Mouse (Mus musculus) stomach, postnatal 0 days (tissue): ENCODE results near the gene Zfp384. TPM values are rescaled to one million over a fixed set of nuclear protein-coding genes. Genes with fewer than 3 reads are reported as not detected.
A peak's percentile ranks its signal among the peaks of the same experiment; 100 is the strongest.

Experiments
- ATAC-seq: fragments of 200-750 bp; cut with Nextera tagmentation; 2 replicates; pipeline ENCODE4 v1.8.0; 2017; ENCODE audit not compliant: low FRiP score, low TSS enrichment
- DNase-seq: peaks from one replicate; pipeline ENCODE4 v3.0.0-alpha.2; 2016; ENCODE audit warnings: low spot score
- H3K27ac ChIP-seq: fragments of 300-500 bp; sonication (generic); replicated peaks from 2 replicates; pipeline ENCODE4 v1.5.1; 2014; ENCODE audit warnings: mild to moderate bottlenecking, control low read depth
- H3K27me3 ChIP-seq: fragments of 300-500 bp; sonication (generic); 2 replicates; pipeline ENCODE4 v1.6.1; 2014; ENCODE audit warnings: low read length; ENCODE audit not compliant: control insufficient read depth, insufficient read depth
- H3K36me3 ChIP-seq: fragments of 300-500 bp; sonication (generic); 2 replicates; pipeline ENCODE4 v1.6.1; 2014; ENCODE audit warnings: low read length, mixed read lengths; ENCODE audit not compliant: control insufficient read depth, insufficient read depth
- H3K4me1 ChIP-seq: fragments of 300-500 bp; sonication (generic); replicated peaks from 2 replicates; pipeline ENCODE4 v1.6.1; 2014; ENCODE audit warnings: antibody characterized with exemption; ENCODE audit not compliant: control insufficient read depth, insufficient read depth
- H3K4me2 ChIP-seq: fragments of 300-500 bp; sonication (generic); replicated peaks from 2 replicates; pipeline ENCODE4 v1.6.1; 2014; ENCODE audit warnings: low read depth, mild to moderate bottlenecking, control low read depth, moderate library complexity
- H3K4me3 ChIP-seq: fragments of 300-500 bp; sonication (generic); 2 replicates; pipeline ENCODE4 v1.5.1; 2014; ENCODE audit warnings: low read depth, low read length, control low read depth
- H3K9ac ChIP-seq: fragments of 300-500 bp; sonication (generic); 2 replicates; pipeline ENCODE4 v1.6.1; 2014; ENCODE audit warnings: mild to moderate bottlenecking, low read length, control low read depth, mixed read lengths
- H3K9me3 ChIP-seq: fragments of 300-500 bp; sonication (generic); 2 replicates; pipeline ENCODE4 v1.6.1; 2016; ENCODE audit warnings: low read length; ENCODE audit not compliant: control insufficient read depth
- CTCF ChIP-seq: IDR thresholded peaks from 2 replicates; pipeline ENCODE4 v1.5.1; 2016; ENCODE audit warnings: antibody characterized with exemption, low read depth, mild to moderate bottlenecking, moderate library complexity
- EP300 ChIP-seq: optimal IDR thresholded peaks from 2 replicates; pipeline ENCODE3; 2016; ENCODE audit warnings: antibody characterized with exemption
- WGBS: fragments of 180-500 bp; shearing (Covaris S2); extraction: QIAGEN DNeasy Blood & Tissue Kit; methylation state at CpG from one replicate; pipeline ENCODE4 v1.1.7; 2014; 5-methylcytosine and 5-hydroxymethylcytosine counted together
- polyA plus RNA-seq: library from polyadenylated mRNA; unstranded; fragments of >200 nt; fragmentation: Nextera tagmentation; extraction: Ambion mirVana; gene quantifications from 2 replicates; pipeline ENCODE4 v1.2.1, GENCODE M21; 2015

The Zfp384 gene
- polyA plus RNA-seq, 1 experiment from 2014 or later = 7.2 TPM

GRCm38 (mm10) chr6:125041047-125041446, 32.1 kb downstream of the Zfp384 start:
- H3K27ac ChIP-seq = peak overlapping the region; percentile 49
- ATAC-seq (peak; percentile 60), DNase-seq (peak; percentile 42)
- no peaks in the 10 kb centered on the region for H3K9me3 ChIP-seq
- H3K4me1 ChIP-seq = no peaks in the 10 kb centered on the region
- H3K9ac ChIP-seq = no peak overlapping the region
- whole genome bisulfite sequencing = 61% methylated on average over 7 of the region's 7 CpGs
- H3K4me3 ChIP-seq = no peak overlapping the region
- TF ChIP-seq EP300 = no peak
- no peak overlapping the region for H3K4me2 ChIP-seq
- H3K27me3 ChIP-seq = no peaks in the 10 kb centered on the region
- peaks cover 8% of the 10 kb centered on the region; the same call in 1 of the 2 replicates for H3K36me3 ChIP-seq

DNA sequence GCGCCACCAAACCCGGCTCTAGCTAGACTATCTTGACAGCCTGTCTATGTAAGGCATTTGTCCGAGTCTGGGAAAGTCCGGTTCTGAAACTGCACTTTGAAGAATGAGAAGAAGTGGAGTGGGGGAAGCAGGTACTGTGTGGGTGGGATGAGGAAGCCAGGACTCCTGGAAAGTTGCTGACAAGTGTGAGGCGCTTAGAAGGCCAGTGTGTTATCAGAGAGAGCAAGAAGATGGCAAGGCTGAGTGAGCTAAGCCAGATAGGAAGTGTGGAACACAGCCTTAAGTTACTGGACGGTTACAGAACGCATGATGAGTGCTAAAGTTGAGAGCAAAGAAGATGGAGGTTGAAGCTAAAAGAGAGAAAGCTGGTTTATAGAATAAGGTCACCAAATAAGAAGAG, 33.1 kb downstream of the Zfp384 start:
- 91% methylated on average over 7 of the region's 7 CpGs for WGBS
- Histone ChIP-seq H3K4me2 (no peak overlapping the region), H3K9me3 (no peaks in the 10 kb centered on the region), H3K27me3 (no peaks in the 10 kb centered on the region), H3K4me1 (no peaks in the 10 kb centered on the region), H3K36me3 (peaks cover 6% of the 10 kb centered on the region; the same call in 1 of the 2 replicates), H3K4me3 (no peak overlapping the region), H3K27ac (no peak overlapping the region), H3K9ac (no peak overlapping the region)
- ATAC-seq (no peak), DNase-seq (no peak)
- TF ChIP-seq EP300 = no peak
- no peak for TF ChIP-seq CTCF

GRCm38 (mm10) chr6:125046691-125047090, 37.7 kb downstream of the Zfp384 start:
- no peak for TF ChIP-seq EP300
- peak; percentile 95 for TF ChIP-seq CTCF
- WGBS = 30% methylated on average over 5 of the region's 5 CpGs

GRCm38 (mm10) chr6:125049678-125050077, 40.7 kb downstream of the Zfp384 start, which contains the start of gene Acrbp:
Acrbp (plus strand) TSS chr6:125049689.
- Histone ChIP-seq H3K4me2 (no peak within 1 kb of the TSS), H3K9ac (no peak within 1 kb of the TSS), H3K27ac (no peak within 1 kb of the TSS), H3K4me3 (no peak within 1 kb of the TSS), H3K9me3 (no peaks in the 10 kb centered on the region), H3K27me3 (no peaks in the 10 kb centered on the region), H3K36me3 (peaks cover 32% of the 10 kb centered on the region), H3K4me1 (no peaks in the 10 kb centered on the region)
- ATAC-seq = no peak
- peak; percentile 61 for DNase-seq
- no peak for TF ChIP-seq EP300
- no peak for TF ChIP-seq CTCF
- WGBS = 38% methylated on average over 20 of the region's 20 CpGs

More at GRCm38 (mm10) chr6:125046691-125047090, 37.7 kb downstream of the Zfp384 start:
- Histone ChIP-seq H3K9ac (no peak overlapping the region), H3K4me3 (no peak overlapping the region), H3K4me1 (no peaks in the 10 kb centered on the region), H3K27me3 (no peaks in the 10 kb centered on the region), H3K9me3 (no peaks in the 10 kb centered on the region), H3K4me2 (no peak overlapping the region), H3K36me3 (peaks cover 32% of the 10 kb centered on the region), H3K27ac (no peak overlapping the region)
- DNase-seq (peak; percentile 86), ATAC-seq (peak; percentile 65)

- H3K27ac ChIP-seq = no peak overlapping the region
- TF ChIP-seq EP300 (no peak), CTCF (peak; percentile 60)
- WGBS = 65% methylated on average over 5 of the region's 5 CpGs
- H3K9me3 ChIP-seq = no peaks in the 10 kb centered on the region
- no peaks in the 10 kb centered on the region for H3K27me3 ChIP-seq
- H3K4me3 ChIP-seq = no peak overlapping the region
- no peak overlapping the region for H3K9ac ChIP-seq
- DNase-seq (no peak), ATAC-seq (no peak)
- no peak overlapping the region for H3K4me2 ChIP-seq
- H3K4me1 ChIP-seq = no peaks in the 10 kb centered on the region
- peaks cover 32% of the 10 kb centered on the region for H3K36me3 ChIP-seq
Observed at GRCm38 (mm10) chr6:125051237-125051636, 42.3 kb downstream of the Zfp384 start.

GRCm38 (mm10) chr6:125061493-125061892, 52.5 kb downstream of the Zfp384 start:
- no peaks in the 10 kb centered on the region for H3K9me3 ChIP-seq
- no peaks in the 10 kb centered on the region for H3K27me3 ChIP-seq
- no peaks in the 10 kb centered on the region for H3K4me1 ChIP-seq
- no peak overlapping the region for H3K4me3 ChIP-seq
- TF ChIP-seq EP300 (no peak), CTCF (no peak)
- no peak overlapping the region for H3K4me2 ChIP-seq
- ATAC-seq (no peak), DNase-seq (no peak)
- WGBS = 33% methylated on average over 6 of the region's 6 CpGs
- H3K36me3 ChIP-seq = no peaks in the 10 kb centered on the region
- no peak overlapping the region for H3K9ac ChIP-seq
- no peak overlapping the region for H3K27ac ChIP-seq
